Mouse (Mus musculus) erythroblast, embryonic 14.5 days (primary cell): Measurements from ENCODE around the gene Taf1d. TPM values are rescaled to one million over a fixed set of nuclear protein-coding genes. Genes with fewer than 3 reads are reported as not detected.
"Not testable (repeated sequence)": the region's sequence is repeated elsewhere in the genome, so short reads cannot be mapped to it uniquely, and the experiment has no call there.

Experiments used
- H3K27me3 ChIP-seq: 2 replicates; pipeline ENCODE4 v1.6.1; 2012; ENCODE audit warnings: inconsistent platforms; ENCODE audit not compliant: control insufficient read depth
- H3K36me3 ChIP-seq: 2 replicates; pipeline ENCODE4 v1.6.1; 2012; ENCODE audit warnings: mild to moderate bottlenecking, inconsistent platforms; ENCODE audit not compliant: control insufficient read depth
- H3K4me1 ChIP-seq: 2 replicates; pipeline ENCODE4 v1.6.1; 2012; ENCODE audit warnings: inconsistent platforms; ENCODE audit not compliant: control insufficient read depth
- H3K4me3 ChIP-seq: replicated peaks from 2 replicates; pipeline ENCODE3; 2012; ENCODE audit warnings: moderate library complexity, mild to moderate bottlenecking, inconsistent platforms
- H3K9me3 ChIP-seq: 2 replicates; pipeline ENCODE4 v1.6.1; 2012; ENCODE audit warnings: low read length, inconsistent platforms, mixed read lengths; ENCODE audit not compliant: control insufficient read depth
- GATA1 ChIP-seq: IDR thresholded peaks from 2 replicates; pipeline ENCODE4 v1.6.1; 2012; ENCODE audit warnings: low read length, inconsistent platforms, mixed read lengths
- TAL1 ChIP-seq: IDR thresholded peaks from 3 replicates; pipeline ENCODE4 v1.6.1; 2012; ENCODE audit warnings: low read length, inconsistent platforms, mixed read lengths
- polyA plus RNA-seq: library from polyadenylated mRNA; stranded (reverse); fragments of >175 nt; gene quantifications from 2 replicates; pipeline ENCODE4 v1.2.3, GENCODE M21; 2012

Gene Taf1d
- polyA plus RNA-seq, 1 experiment, result 0.96 TPM

DNA sequence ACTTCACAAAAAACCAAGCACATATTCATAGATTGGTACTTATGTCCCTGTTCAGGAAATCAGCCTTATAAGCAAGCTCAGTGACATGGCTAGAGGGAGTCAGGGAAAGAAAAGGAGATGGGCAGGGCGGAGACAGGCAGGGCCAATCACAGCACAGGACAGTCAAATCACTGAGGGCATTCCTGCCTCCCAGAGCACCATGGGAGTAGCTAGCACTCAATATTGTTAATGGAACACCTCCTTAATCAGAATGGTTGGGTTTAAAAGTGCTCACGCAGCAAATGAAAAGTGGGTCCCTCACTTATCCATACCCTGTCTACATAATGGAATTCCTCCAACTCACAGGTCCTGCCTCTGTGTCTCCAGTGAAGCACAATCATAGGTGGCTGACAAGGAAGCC, 3.1 kb upstream of the Taf1d start:
- TF ChIP-seq GATA1, result no peak
- TF ChIP-seq TAL1, result no peak
- H3K36me3 ChIP-seq, result peaks cover 9% of the 10 kb centered on the region
- peaks cover 32% of the 10 kb centered on the region for H3K4me1 ChIP-seq
- no peak overlapping the region for H3K4me3 ChIP-seq
- no peaks in the 10 kb centered on the region for H3K27me3 ChIP-seq
- no peaks in the 10 kb centered on the region for H3K9me3 ChIP-seq

DNA sequence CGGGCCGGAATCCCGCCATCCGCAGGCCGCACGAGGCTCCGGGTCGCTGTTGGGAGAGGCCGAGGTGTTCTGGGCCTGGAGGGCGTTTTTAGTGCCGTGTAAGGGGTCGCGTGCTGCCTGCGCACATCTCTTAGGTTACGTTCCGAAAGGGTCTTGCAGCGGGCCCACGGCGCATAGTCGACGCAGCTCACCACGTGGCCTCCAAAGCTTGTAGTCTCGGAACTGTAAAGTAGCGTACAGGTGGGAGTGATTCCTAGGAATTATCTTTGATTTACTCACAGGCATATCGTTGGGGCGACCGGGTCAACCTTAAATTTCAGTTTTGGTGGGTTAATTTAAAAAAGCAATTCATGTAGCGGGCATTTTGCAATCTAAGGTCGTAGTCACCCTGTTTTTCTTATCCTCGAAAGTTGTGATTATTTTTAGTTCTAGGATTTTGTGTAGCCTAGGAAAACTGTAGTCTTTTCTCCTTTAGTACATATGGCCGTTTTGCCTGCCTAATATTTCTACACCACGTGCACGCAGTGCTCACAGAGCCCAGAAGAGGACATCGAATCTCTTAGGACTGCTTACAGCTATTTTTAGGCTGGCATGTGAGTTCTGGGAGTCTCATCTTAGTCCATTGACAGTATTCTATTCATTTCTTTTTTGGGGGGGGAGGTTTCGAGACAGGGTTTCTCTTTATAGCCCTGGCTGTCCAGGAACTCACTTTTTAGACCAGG, 545 bp downstream of the Taf1d start, which contains the start of gene 4931406C07Rik:
TSS of gene 4931406C07Rik (minus strand) at position 51 of the 722 bp plus-strand sequence.
- H3K27me3 ChIP-seq, result no peaks in the 10 kb centered on the region
- peaks cover 46% of the 10 kb centered on the region for H3K4me1 ChIP-seq
- peak within 1 kb of the TSS; percentile 93 for H3K4me3 ChIP-seq
- H3K9me3 ChIP-seq, result no peaks in the 10 kb centered on the region
- TF ChIP-seq TAL1 (no peak), GATA1 (no peak)
- peaks cover 44% of the 10 kb centered on the region for H3K36me3 ChIP-seq

DNA sequence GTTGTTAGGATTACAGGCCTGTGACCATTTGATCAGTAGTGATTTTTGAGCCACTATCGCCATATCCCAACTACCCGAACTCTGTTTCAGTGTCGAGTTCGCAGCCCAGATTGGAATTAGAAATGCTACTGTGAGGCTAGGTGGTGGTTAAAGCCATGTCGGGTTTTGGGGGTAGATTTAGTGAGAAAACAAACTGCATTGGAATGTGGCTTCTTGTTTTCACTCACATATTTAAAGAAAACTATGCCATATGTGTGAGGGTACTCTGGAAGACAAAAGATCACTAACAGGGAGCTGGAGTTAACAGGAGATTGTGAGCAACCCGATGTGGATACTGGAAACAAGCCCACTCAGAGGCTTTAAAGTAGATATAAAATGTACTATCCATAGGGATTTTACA, 1.2 kb downstream of the Taf1d start:
- no peaks in the 10 kb centered on the region for H3K9me3 ChIP-seq
- no peaks in the 10 kb centered on the region for H3K27me3 ChIP-seq
- TF ChIP-seq GATA1 (no peak), TAL1 (no peak)
- H3K36me3 ChIP-seq, result peaks cover 51% of the 10 kb centered on the region
- H3K4me1 ChIP-seq, result peaks cover 46% of the 10 kb centered on the region
- peak overlapping the region; percentile 93 for H3K4me3 ChIP-seq

DNA sequence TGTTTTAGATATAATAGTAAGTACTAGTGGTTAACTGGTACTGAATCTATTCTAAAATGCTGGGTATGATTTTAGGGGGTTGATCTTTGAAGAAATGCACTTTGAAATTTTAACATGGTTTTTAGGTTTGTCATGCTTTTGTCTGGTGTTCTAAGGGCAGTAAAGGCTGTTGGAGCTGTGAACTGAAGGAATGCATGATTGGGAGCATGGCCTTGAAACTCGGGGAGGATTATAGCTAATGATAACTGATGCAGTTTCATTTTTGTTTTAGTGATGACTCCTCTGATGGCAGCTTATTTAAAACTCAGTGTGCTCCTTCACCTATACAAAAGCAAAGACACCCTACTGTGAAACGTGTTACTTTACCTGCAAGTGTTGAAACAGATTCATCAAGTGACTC, 2.2 kb downstream of the Taf1d start:
- Histone ChIP-seq H3K36me3 (peaks cover 61% of the 10 kb centered on the region), H3K4me3 (no peak overlapping the region), H3K9me3 (no peaks in the 10 kb centered on the region), H3K4me1 (peaks cover 47% of the 10 kb centered on the region), H3K27me3 (no peaks in the 10 kb centered on the region)
- no peak for TF ChIP-seq GATA1
- no peak for TF ChIP-seq TAL1

DNA sequence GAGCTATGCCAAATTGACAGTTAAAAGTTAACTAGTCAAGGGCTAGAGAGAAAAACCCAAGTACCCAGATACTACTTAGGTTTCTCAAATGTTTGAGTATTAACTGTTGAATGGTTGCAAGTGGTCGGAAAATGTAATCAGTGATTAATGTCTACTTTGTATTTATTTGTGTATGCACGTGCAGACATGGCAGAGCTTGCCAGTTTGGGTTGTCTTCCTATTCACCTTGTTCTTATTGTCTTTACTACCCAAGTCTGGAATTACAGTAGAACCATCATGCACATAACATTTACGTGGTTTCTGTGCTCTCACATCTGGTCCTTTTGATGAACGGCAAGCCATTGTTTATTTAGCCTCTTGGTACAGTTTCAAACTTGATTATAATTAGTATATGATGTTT, 3.4 kb downstream of the Taf1d start:
- Histone ChIP-seq H3K4me1 (peaks cover 47% of the 10 kb centered on the region), H3K4me3 (no peak overlapping the region)
- TF ChIP-seq TAL1 (no peak), GATA1 (no peak)

DNA sequence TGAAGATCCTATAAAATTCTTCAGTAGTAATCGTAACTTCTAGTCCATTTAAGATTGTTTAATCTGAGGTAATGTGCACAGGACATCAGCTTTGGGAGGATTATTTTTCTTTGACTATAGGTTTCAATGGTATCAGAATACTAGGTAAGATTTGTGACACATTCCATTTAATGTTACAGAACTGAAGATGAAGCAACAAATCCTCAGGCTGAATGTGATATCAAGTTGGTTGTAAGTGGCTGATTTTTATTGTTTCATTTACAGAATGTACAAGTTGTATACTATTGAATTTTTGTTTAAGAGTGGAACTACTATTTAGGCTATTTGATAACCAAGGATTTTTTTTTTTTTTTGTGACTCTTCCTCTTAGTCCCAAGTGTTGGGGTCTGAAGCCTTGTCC, 4.2 kb downstream of the Taf1d start:
- peaks cover 81% of the 10 kb centered on the region for H3K36me3 ChIP-seq
- TF ChIP-seq TAL1, result no peak
- no peak for TF ChIP-seq GATA1
- no peaks in the 10 kb centered on the region for H3K27me3 ChIP-seq
- H3K4me1 ChIP-seq, result peaks cover 41% of the 10 kb centered on the region
- H3K9me3 ChIP-seq, result no peaks in the 10 kb centered on the region
- no peak overlapping the region for H3K4me3 ChIP-seq

More for the DNA sequence above, 3.4 kb downstream of the Taf1d start:
- Histone ChIP-seq H3K36me3 (peaks cover 73% of the 10 kb centered on the region), H3K27me3 (no peaks in the 10 kb centered on the region), H3K9me3 (no peaks in the 10 kb centered on the region)

DNA sequence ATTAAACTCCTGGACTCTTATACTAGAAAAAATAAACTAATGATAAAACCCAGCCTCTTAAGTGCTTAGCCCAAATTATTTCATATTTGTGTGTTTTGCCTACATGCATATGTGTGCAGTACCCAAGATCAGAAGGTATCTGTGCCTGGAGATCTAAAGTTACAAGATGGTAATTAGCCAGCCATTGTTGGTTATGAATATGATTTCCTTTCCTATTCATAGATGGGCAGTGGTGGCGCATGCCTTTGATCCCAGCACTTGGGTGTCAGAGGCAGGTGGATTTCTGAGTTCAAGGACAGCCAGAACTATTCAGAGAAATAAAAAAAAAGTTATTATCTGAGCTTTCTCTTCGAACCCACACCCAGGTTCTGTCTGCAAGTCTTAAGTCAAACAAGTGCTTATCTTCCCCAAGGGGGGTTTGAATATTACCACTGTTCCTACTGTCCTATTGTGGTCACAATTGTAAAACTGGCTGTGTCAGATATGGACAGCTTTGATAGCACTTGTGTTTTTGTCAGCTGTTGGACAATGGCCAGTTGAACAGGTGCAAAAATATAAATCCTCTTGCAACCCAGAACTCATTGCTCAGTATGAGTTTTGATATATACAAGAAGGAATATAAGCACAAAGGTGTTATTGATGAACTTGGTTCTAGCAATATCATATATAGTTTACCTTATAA, 6.2 kb downstream of the Taf1d start:
- no peaks in the 10 kb centered on the region for H3K9me3 ChIP-seq
- no peaks in the 10 kb centered on the region for H3K27me3 ChIP-seq
- no peak overlapping the region for H3K4me3 ChIP-seq
- TF ChIP-seq GATA1, result no peak
- no peak for TF ChIP-seq TAL1
- peaks cover 97% of the 10 kb centered on the region for H3K36me3 ChIP-seq
- H3K4me1 ChIP-seq, result peaks cover 22% of the 10 kb centered on the region

DNA sequence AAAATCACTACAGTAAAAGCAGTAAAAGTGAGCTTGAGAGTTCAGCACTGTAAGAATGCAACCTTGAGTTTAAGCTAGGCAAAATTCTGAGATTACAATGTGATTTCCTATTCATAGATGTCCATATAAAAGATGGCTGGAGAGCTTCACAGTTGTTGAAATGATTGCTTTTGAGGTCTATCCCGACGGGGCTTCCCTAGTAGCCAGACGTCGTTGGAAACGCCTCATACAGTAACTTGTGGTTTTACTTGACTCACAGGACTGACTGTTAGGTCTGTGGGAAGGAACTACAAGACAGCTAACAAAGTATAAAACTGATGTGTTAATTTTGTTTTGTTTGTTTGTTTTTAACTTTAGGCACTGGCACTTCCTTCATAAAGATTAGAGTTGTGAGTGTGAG, 7.6 kb downstream of the Taf1d start:
- Histone ChIP-seq H3K36me3 (peaks cover 97% of the 10 kb centered on the region), H3K27me3 (no peaks in the 10 kb centered on the region), H3K4me1 (peaks cover 10% of the 10 kb centered on the region), H3K9me3 (no peaks in the 10 kb centered on the region), H3K4me3 (no peak overlapping the region)
- TF ChIP-seq TAL1 (no peak), GATA1 (no peak)

DNA sequence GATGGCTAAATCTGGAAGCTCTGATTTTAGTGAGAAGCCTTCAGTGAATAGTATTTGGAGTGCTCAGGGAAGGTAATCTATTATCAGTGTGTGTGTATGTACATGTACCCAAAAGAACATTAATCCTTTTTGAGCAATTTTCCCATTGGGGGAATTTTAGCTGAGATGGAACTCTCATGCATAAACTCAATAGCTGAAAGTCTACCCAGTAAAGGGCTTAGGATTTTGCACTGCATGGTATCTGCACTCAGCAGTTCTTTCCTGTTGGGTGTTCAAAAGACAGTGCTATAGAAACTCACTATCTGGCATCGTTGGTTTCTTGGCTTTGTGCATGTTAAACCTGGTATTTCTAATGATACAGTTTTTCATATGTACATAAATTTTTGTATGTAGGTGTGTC, 8.6 kb downstream of the Taf1d start:
- no peak for TF ChIP-seq TAL1
- TF ChIP-seq GATA1, result no peak
- H3K4me3 ChIP-seq, result no peak overlapping the region
- no peaks in the 10 kb centered on the region for H3K9me3 ChIP-seq
- H3K36me3 ChIP-seq, result peaks cover 96% of the 10 kb centered on the region
- H3K27me3 ChIP-seq, result no peaks in the 10 kb centered on the region
- H3K4me1 ChIP-seq, result peaks cover 4% of the 10 kb centered on the region

DNA sequence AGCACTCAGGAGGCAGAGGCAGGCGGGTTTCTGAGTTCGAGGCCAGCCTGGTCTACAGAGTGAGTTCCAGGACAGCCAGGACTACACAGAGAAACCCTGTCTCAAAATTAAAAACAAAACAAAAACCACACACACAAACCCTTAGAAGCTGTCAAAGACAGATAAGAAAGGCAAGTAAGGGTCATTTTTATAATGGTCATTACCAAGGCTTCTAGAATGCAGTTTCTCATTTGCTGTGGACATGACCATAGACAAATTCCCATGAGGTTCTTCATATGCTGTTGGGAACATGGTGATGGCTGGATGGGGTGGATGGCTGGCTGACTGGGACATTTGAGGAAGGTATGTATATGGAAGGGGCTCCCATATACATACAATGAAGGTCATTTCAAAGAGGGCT, 10.3 kb downstream of the Taf1d start:
- not testable (repeated sequence) for H3K4me3 ChIP-seq, H3K4me1 ChIP-seq, H3K9me3 ChIP-seq, H3K27me3 ChIP-seq
- H3K36me3 ChIP-seq, result peaks cover 95% of the 10 kb centered on the region
